Mouse (Mus musculus): ENCODE results near the gene Prdm10. TPM values are rescaled to one million over a fixed set of nuclear protein-coding genes. Genes with fewer than 3 reads are reported as not detected.
A peak's percentile ranks its signal among the peaks of the same experiment; 100 is the strongest.

The Prdm10 gene
- polyA plus RNA-seq, 1 experiment = 0.29 TPM

- TF ChIP-seq GATA1 (IDR thresholded peaks at IDR 0.05; ENCODE audit: low read length) = no peak
- TF ChIP-seq TAL1 (IDR thresholded peaks at IDR 0.05; ENCODE audit: low read length) = no peak
- Histone ChIP-seq H3K4me1 (ENCODE audit: control insufficient read depth) (peaks cover 79% of the 10 kb centered on the region), H3K4me3 (replicated peaks) (peak overlapping the region; percentile 95), H3K9me3 (ENCODE audit: control insufficient read depth, low read length) (no peaks in the 10 kb centered on the region), H3K36me3 (ENCODE audit: control insufficient read depth) (peaks cover 16% of the 10 kb centered on the region), H3K27me3 (ENCODE audit: control insufficient read depth) (no peaks in the 10 kb centered on the region)
Observed at GRCm38 (mm10) chr9:31279306-31279705, 1.0 kb upstream of the Prdm10 start.

- peak overlapping the region; percentile 95 for H3K4me3 ChIP-seq (replicated peaks)
- no peaks in the 10 kb centered on the region for H3K27me3 ChIP-seq (ENCODE audit: control insufficient read depth)
- peaks cover 22% of the 10 kb centered on the region for H3K36me3 ChIP-seq (ENCODE audit: control insufficient read depth)
- no peak for TF ChIP-seq GATA1 (IDR thresholded peaks at IDR 0.05; ENCODE audit: low read length)
- H3K9me3 ChIP-seq (ENCODE audit: control insufficient read depth, low read length) = no peaks in the 10 kb centered on the region
- H3K4me1 ChIP-seq (ENCODE audit: control insufficient read depth) = peaks cover 79% of the 10 kb centered on the region
Observed at GRCm38 (mm10) chr9:31279885-31280365, 413 bp upstream of the Prdm10 start.

- no peaks in the 10 kb centered on the region for H3K9me3 ChIP-seq (ENCODE audit: control insufficient read depth, low read length)
- H3K4me3 ChIP-seq (replicated peaks) = peak overlapping the region; percentile 95
- H3K36me3 ChIP-seq (ENCODE audit: control insufficient read depth) = peaks cover 29% of the 10 kb centered on the region
- peaks cover 81% of the 10 kb centered on the region for H3K4me1 ChIP-seq (ENCODE audit: control insufficient read depth)
- TF ChIP-seq GATA1 (IDR thresholded peaks at IDR 0.05; ENCODE audit: low read length) (no peak), TAL1 (IDR thresholded peaks at IDR 0.05; ENCODE audit: low read length) (no peak)
- H3K27me3 ChIP-seq (ENCODE audit: control insufficient read depth) = no peaks in the 10 kb centered on the region
Observed at GRCm38 (mm10) chr9:31281011-31281662, 799 bp downstream of the Prdm10 start.

- Histone ChIP-seq H3K27me3 (ENCODE audit: control insufficient read depth) (no peaks in the 10 kb centered on the region), H3K4me3 (replicated peaks) (peak overlapping the region; percentile 95), H3K36me3 (ENCODE audit: control insufficient read depth) (peaks cover 31% of the 10 kb centered on the region), H3K4me1 (ENCODE audit: control insufficient read depth) (peaks cover 81% of the 10 kb centered on the region), H3K9me3 (ENCODE audit: control insufficient read depth, low read length) (no peaks in the 10 kb centered on the region)
- TF ChIP-seq GATA1 (IDR thresholded peaks at IDR 0.05; ENCODE audit: low read length) = no peak
- TF ChIP-seq TAL1 (IDR thresholded peaks at IDR 0.05; ENCODE audit: low read length) = no peak
Observed at GRCm38 (mm10) chr9:31281663-31282015, 1.3 kb downstream of the Prdm10 start.

GRCm38 (mm10) chr9:31282536-31282935, 2.2 kb downstream of the Prdm10 start:
- H3K4me1 ChIP-seq (ENCODE audit: control insufficient read depth) = peaks cover 76% of the 10 kb centered on the region

GRCm38 (mm10) chr9:31283044-31283443, 2.7 kb downstream of the Prdm10 start:
- TF ChIP-seq GATA1 (IDR thresholded peaks at IDR 0.05; ENCODE audit: low read length) = no peak
- TF ChIP-seq TAL1 (IDR thresholded peaks at IDR 0.05; ENCODE audit: low read length) = no peak
- H3K4me1 ChIP-seq (ENCODE audit: control insufficient read depth) = peaks cover 71% of the 10 kb centered on the region
- peak overlapping the region; percentile 95 for H3K4me3 ChIP-seq (replicated peaks)
- H3K36me3 ChIP-seq (ENCODE audit: control insufficient read depth) = peaks cover 34% of the 10 kb centered on the region
- no peaks in the 10 kb centered on the region for H3K9me3 ChIP-seq (ENCODE audit: control insufficient read depth, low read length)
- no peaks in the 10 kb centered on the region for H3K27me3 ChIP-seq (ENCODE audit: control insufficient read depth)

More at GRCm38 (mm10) chr9:31282536-31282935, 2.2 kb downstream of the Prdm10 start:
- TF ChIP-seq TAL1 (IDR thresholded peaks at IDR 0.05; ENCODE audit: low read length) = no peak
- TF ChIP-seq GATA1 (IDR thresholded peaks at IDR 0.05; ENCODE audit: low read length) = no peak
- Histone ChIP-seq H3K36me3 (ENCODE audit: control insufficient read depth) (peaks cover 34% of the 10 kb centered on the region), H3K9me3 (ENCODE audit: control insufficient read depth, low read length) (no peaks in the 10 kb centered on the region), H3K4me3 (replicated peaks) (peak overlapping the region; percentile 95), H3K27me3 (ENCODE audit: control insufficient read depth) (no peaks in the 10 kb centered on the region)

- TF ChIP-seq GATA1 (IDR thresholded peaks at IDR 0.05; ENCODE audit: low read length) = no peak
- TF ChIP-seq TAL1 (IDR thresholded peaks at IDR 0.05; ENCODE audit: low read length) = no peak
- no peaks in the 10 kb centered on the region for H3K27me3 ChIP-seq (ENCODE audit: control insufficient read depth)
- peaks cover 62% of the 10 kb centered on the region for H3K4me1 ChIP-seq (ENCODE audit: control insufficient read depth)
- peaks cover 34% of the 10 kb centered on the region for H3K36me3 ChIP-seq (ENCODE audit: control insufficient read depth)
- no peaks in the 10 kb centered on the region for H3K9me3 ChIP-seq (ENCODE audit: control insufficient read depth, low read length)
- H3K4me3 ChIP-seq (replicated peaks) = no peak overlapping the region
Observed at GRCm38 (mm10) chr9:31283911-31284310, 3.6 kb downstream of the Prdm10 start.

- H3K27me3 ChIP-seq (ENCODE audit: control insufficient read depth) = no peaks in the 10 kb centered on the region
- TF ChIP-seq TAL1 (IDR thresholded peaks at IDR 0.05; ENCODE audit: low read length) (no peak), GATA1 (IDR thresholded peaks at IDR 0.05; ENCODE audit: low read length) (no peak)
- H3K4me3 ChIP-seq (replicated peaks) = no peak overlapping the region
- H3K4me1 ChIP-seq (ENCODE audit: control insufficient read depth) = peaks cover 31% of the 10 kb centered on the region
- H3K36me3 ChIP-seq (ENCODE audit: control insufficient read depth) = peaks cover 27% of the 10 kb centered on the region
- H3K9me3 ChIP-seq (ENCODE audit: control insufficient read depth, low read length) = no peaks in the 10 kb centered on the region
Observed at GRCm38 (mm10) chr9:31290201-31290862, 10.0 kb downstream of the Prdm10 start.

- Histone ChIP-seq H3K9me3 (ENCODE audit: control insufficient read depth, low read length) (no peaks in the 10 kb centered on the region), H3K36me3 (ENCODE audit: control insufficient read depth) (peaks cover 17% of the 10 kb centered on the region), H3K4me1 (ENCODE audit: control insufficient read depth) (peaks cover 19% of the 10 kb centered on the region), H3K4me3 (replicated peaks) (no peak overlapping the region), H3K27me3 (ENCODE audit: control insufficient read depth) (no peaks in the 10 kb centered on the region)
- TF ChIP-seq GATA1 (IDR thresholded peaks at IDR 0.05; ENCODE audit: low read length) = no peak
- no peak for TF ChIP-seq TAL1 (IDR thresholded peaks at IDR 0.05; ENCODE audit: low read length)
Observed at GRCm38 (mm10) chr9:31291978-31292377, 11.6 kb downstream of the Prdm10 start.
